Mouse (Mus musculus) lung, postnatal 0 days (tissue): ENCODE measurements around the gene Pawr. TPM values are rescaled to one million over a fixed set of nuclear protein-coding genes. Genes with fewer than 3 reads are reported as not detected.
A peak's percentile ranks its signal among the peaks of the same experiment; 100 is the strongest.

Experiments
- ATAC-seq: fragments of 200-750 bp; cut with Nextera tagmentation; 2 replicates; pipeline ENCODE4 v1.8.0; 2017; ENCODE audit warnings: moderate library complexity
- DNase-seq: peaks from one replicate; pipeline ENCODE4 v3.0.0-alpha.2; 2016; ENCODE audit warnings: low spot score
- H3K27ac ChIP-seq: fragments of 300-500 bp; sonication (generic); 2 replicates; pipeline ENCODE4 v1.5.1; 2014; ENCODE audit warnings: antibody characterized with exemption, mild to moderate bottlenecking, low read length, mixed read lengths
- H3K27me3 ChIP-seq: fragments of 300-500 bp; sonication (generic); replicated peaks from 2 replicates; pipeline ENCODE4 v1.6.1; 2014; ENCODE audit warnings: low read length, mixed read lengths; ENCODE audit not compliant: insufficient read depth
- H3K36me3 ChIP-seq: fragments of 300-500 bp; sonication (generic); 2 replicates; pipeline ENCODE4 v1.6.1; 2014; ENCODE audit warnings: low read length, mixed read lengths; ENCODE audit not compliant: insufficient read depth
- H3K4me1 ChIP-seq: fragments of 300-500 bp; sonication (generic); 2 replicates; pipeline ENCODE4 v1.6.1; 2014; ENCODE audit warnings: antibody characterized with exemption, low read depth, low read length, mixed read lengths; ENCODE audit not compliant: insufficient read depth
- H3K4me2 ChIP-seq: fragments of 300-500 bp; sonication (generic); replicated peaks from 2 replicates; pipeline ENCODE4 v1.6.1; 2014; ENCODE audit warnings: low read depth, mild to moderate bottlenecking, low read length, moderate library complexity, mixed read lengths
- H3K4me3 ChIP-seq: fragments of 300-500 bp; sonication (generic); 2 replicates; pipeline ENCODE4 v1.5.1; 2014; ENCODE audit warnings: low read depth, low read length
- H3K9ac ChIP-seq: fragments of 300-500 bp; sonication (generic); replicated peaks from 2 replicates; pipeline ENCODE4 v1.6.1; 2014; ENCODE audit warnings: low read depth, mild to moderate bottlenecking
- H3K9me3 ChIP-seq: fragments of 300-500 bp; sonication (generic); 2 replicates; pipeline ENCODE4 v1.6.1; 2016; ENCODE audit warnings: low read length, mixed read lengths
- CTCF ChIP-seq: IDR thresholded peaks from 2 replicates; pipeline ENCODE4 v1.5.1; 2016; ENCODE audit warnings: antibody characterized with exemption, mild to moderate bottlenecking
- EP300 ChIP-seq: IDR thresholded peaks from 2 replicates; pipeline ENCODE4 v1.6.1; 2016; ENCODE audit warnings: antibody characterized with exemption, mild to moderate bottlenecking, control low read depth
- WGBS: fragments of 180-500 bp; shearing (Covaris S2); extraction: QIAGEN DNeasy Blood & Tissue Kit; methylation state at CpG from one replicate; pipeline ENCODE4 v1.1.7; 2014; 5-methylcytosine and 5-hydroxymethylcytosine counted together
- polyA plus RNA-seq: library from polyadenylated mRNA; unstranded; fragments of >200 nt; fragmentation: Nextera tagmentation; extraction: Ambion mirVana; gene quantifications from 2 replicates; pipeline ENCODE4 v1.2.1, GENCODE M21; 2015

Pawr gene
- polyA plus RNA-seq, 1 experiment from 2014 or later: 15.3 TPM

- TF ChIP-seq EP300 (no peak), CTCF (no peak)
- no peaks in the 10 kb centered on the region for H3K36me3 ChIP-seq
- no peaks in the 10 kb centered on the region for H3K27me3 ChIP-seq
- H3K9ac ChIP-seq: no peak overlapping the region
- no peak overlapping the region for H3K4me3 ChIP-seq
- no peak overlapping the region for H3K27ac ChIP-seq
- no peak for ATAC-seq
- 69% methylated on average over 10 of the region's 10 CpGs for WGBS
- DNase-seq: no peak
- no peak overlapping the region for H3K4me2 ChIP-seq
- no peaks in the 10 kb centered on the region for H3K4me1 ChIP-seq
- no peaks in the 10 kb centered on the region for H3K9me3 ChIP-seq
Measured at GRCm38 (mm10) chr10:108380715-108381114, 48.8 kb downstream of the Pawr start.

GRCm38 (mm10) chr10:108384153-108384769, 52.3 kb downstream of the Pawr start:
- Histone ChIP-seq H3K27ac (no peak overlapping the region), H3K4me1 (no peaks in the 10 kb centered on the region)
- no peak for ATAC-seq

GRCm38 (mm10) chr10:108385480-108385955, 53.6 kb downstream of the Pawr start:
- DNase-seq (no peak), ATAC-seq (no peak)
- H3K27ac ChIP-seq: no peak overlapping the region
- TF ChIP-seq CTCF: no peak
- no peak for TF ChIP-seq EP300
- peaks cover 7% of the 10 kb centered on the region; the same call in 1 of the 2 replicates for H3K4me1 ChIP-seq
- no peaks in the 10 kb centered on the region for H3K36me3 ChIP-seq
- no peaks in the 10 kb centered on the region for H3K27me3 ChIP-seq
- WGBS: 36% methylated on average over 5 of the region's 5 CpGs
- H3K9me3 ChIP-seq: no peaks in the 10 kb centered on the region
- H3K4me3 ChIP-seq: no peak overlapping the region
- H3K4me2 ChIP-seq: no peak overlapping the region
- no peak overlapping the region for H3K9ac ChIP-seq

More at GRCm38 (mm10) chr10:108384153-108384769, 52.3 kb downstream of the Pawr start:
- 80% methylated on average over 9 of the region's 9 CpGs for WGBS
- no peak for TF ChIP-seq CTCF
- no peak for TF ChIP-seq EP300
- Histone ChIP-seq H3K9me3 (no peaks in the 10 kb centered on the region), H3K36me3 (no peaks in the 10 kb centered on the region), H3K27me3 (no peaks in the 10 kb centered on the region), H3K4me2 (no peak overlapping the region), H3K9ac (no peak overlapping the region), H3K4me3 (no peak overlapping the region)
- no peak for DNase-seq

GRCm38 (mm10) chr10:108388410-108388915, 56.5 kb downstream of the Pawr start:
- TF ChIP-seq EP300: no peak
- ATAC-seq: peak; percentile 56
- no peak overlapping the region for H3K4me3 ChIP-seq
- H3K4me1 ChIP-seq: peaks cover 7% of the 10 kb centered on the region; the same call in 1 of the 2 replicates
- H3K4me2 ChIP-seq: no peak overlapping the region
- no peak overlapping the region; the same call in 1 of the 2 replicates for H3K27ac ChIP-seq
- no peaks in the 10 kb centered on the region for H3K9me3 ChIP-seq
- no peak overlapping the region for H3K9ac ChIP-seq
- H3K36me3 ChIP-seq: no peaks in the 10 kb centered on the region
- WGBS: 49% methylated on average over 8 of the region's 8 CpGs
- no peaks in the 10 kb centered on the region for H3K27me3 ChIP-seq
- peak; percentile 43 for DNase-seq

- DNase-seq: no peak
- TF ChIP-seq CTCF: no peak
- TF ChIP-seq EP300: no peak
- Histone ChIP-seq H3K27me3 (no peaks in the 10 kb centered on the region), H3K36me3 (no peaks in the 10 kb centered on the region), H3K27ac (no peak overlapping the region), H3K4me3 (no peak overlapping the region), H3K4me1 (peaks cover 7% of the 10 kb centered on the region; the same call in 1 of the 2 replicates), H3K9ac (no peak overlapping the region), H3K9me3 (no peaks in the 10 kb centered on the region), H3K4me2 (no peak overlapping the region)
- WGBS: 31% methylated on average over 5 of the region's 5 CpGs
- no peak for ATAC-seq
Measured at GRCm38 (mm10) chr10:108389178-108389926, 57.4 kb downstream of the Pawr start.

GRCm38 (mm10) chr10:108389927-108390287, 58.0 kb downstream of the Pawr start:
- ATAC-seq: peak; percentile 66
- Histone ChIP-seq H3K4me3 (no peak overlapping the region), H3K4me1 (peaks cover 7% of the 10 kb centered on the region; the same call in 1 of the 2 replicates), H3K27me3 (no peaks in the 10 kb centered on the region), H3K36me3 (no peaks in the 10 kb centered on the region), H3K9me3 (no peaks in the 10 kb centered on the region), H3K4me2 (no peak overlapping the region), H3K27ac (no peak overlapping the region), H3K9ac (no peak overlapping the region)
- DNase-seq: peak; percentile 64
- no peak for TF ChIP-seq EP300
- no peak for TF ChIP-seq CTCF
- 6% methylated on average over 4 of the region's 4 CpGs for WGBS
